Mouse (Mus musculus) lung, embryonic 14.5 days (tissue): ENCODE measurements at regions not wholly inside any gene's neighbourhood (a gene's known extent, or its start where the extent isn't known, plus 50 kb on each side); places are given as distances from the start of the nearest gene placed in this dataset.

ENCODE experiments used
- ATAC-seq: fragments of 200-750 bp; cut with Nextera tagmentation; 2 replicates; pipeline ENCODE4 v1.8.0; 2017; ENCODE audit warnings: mild to moderate bottlenecking, moderate TSS enrichment, moderate library complexity; ENCODE audit not compliant: insufficient read depth
- DNase-seq: peaks from one replicate; pipeline ENCODE4 v3.0.0-alpha.2; 2015
- H3K27ac ChIP-seq: fragments of 300-500 bp; sonication (generic); 2 replicates; pipeline ENCODE4 v1.5.1; 2014; ENCODE audit warnings: low read depth, mild to moderate bottlenecking, moderate library complexity
- H3K27me3 ChIP-seq: fragments of 300-500 bp; sonication (generic); 2 replicates; pipeline ENCODE4 v1.6.1; 2014; ENCODE audit warnings: low read length, control low read depth; ENCODE audit not compliant: insufficient read depth
- H3K36me3 ChIP-seq: fragments of 300-500 bp; sonication (generic); 2 replicates; pipeline ENCODE4 v1.6.1; 2014; ENCODE audit warnings: control low read depth; ENCODE audit not compliant: insufficient read depth
- H3K4me1 ChIP-seq: fragments of 300-500 bp; sonication (generic); 2 replicates; pipeline ENCODE4 v1.6.1; 2014; ENCODE audit warnings: antibody characterized with exemption, control low read depth; ENCODE audit not compliant: insufficient read depth
- H3K4me2 ChIP-seq: fragments of 300-500 bp; sonication (generic); 2 replicates; pipeline ENCODE4 v1.6.1; 2014; ENCODE audit warnings: mild to moderate bottlenecking
- H3K4me3 ChIP-seq: fragments of 300-500 bp; sonication (generic); 2 replicates; pipeline ENCODE4 v1.5.1; 2014; ENCODE audit warnings: low read depth, low read length
- H3K9ac ChIP-seq: fragments of 300-500 bp; sonication (generic); 2 replicates; pipeline ENCODE4 v1.6.1; 2014
- H3K9me3 ChIP-seq: fragments of 300-500 bp; sonication (generic); 2 replicates; pipeline ENCODE4 v1.6.1; 2016; ENCODE audit warnings: low read depth, low read length, control low read depth
- CTCF ChIP-seq: IDR thresholded peaks from 2 replicates; pipeline ENCODE4 v1.5.1; 2016; ENCODE audit warnings: antibody characterized with exemption, low read depth
- WGBS: fragments of 180-500 bp; shearing (Covaris S2); extraction: QIAGEN DNeasy Blood & Tissue Kit; methylation state at CpG from one replicate; pipeline ENCODE4 v1.1.7; 2014; 5-methylcytosine and 5-hydroxymethylcytosine counted together

DNA sequence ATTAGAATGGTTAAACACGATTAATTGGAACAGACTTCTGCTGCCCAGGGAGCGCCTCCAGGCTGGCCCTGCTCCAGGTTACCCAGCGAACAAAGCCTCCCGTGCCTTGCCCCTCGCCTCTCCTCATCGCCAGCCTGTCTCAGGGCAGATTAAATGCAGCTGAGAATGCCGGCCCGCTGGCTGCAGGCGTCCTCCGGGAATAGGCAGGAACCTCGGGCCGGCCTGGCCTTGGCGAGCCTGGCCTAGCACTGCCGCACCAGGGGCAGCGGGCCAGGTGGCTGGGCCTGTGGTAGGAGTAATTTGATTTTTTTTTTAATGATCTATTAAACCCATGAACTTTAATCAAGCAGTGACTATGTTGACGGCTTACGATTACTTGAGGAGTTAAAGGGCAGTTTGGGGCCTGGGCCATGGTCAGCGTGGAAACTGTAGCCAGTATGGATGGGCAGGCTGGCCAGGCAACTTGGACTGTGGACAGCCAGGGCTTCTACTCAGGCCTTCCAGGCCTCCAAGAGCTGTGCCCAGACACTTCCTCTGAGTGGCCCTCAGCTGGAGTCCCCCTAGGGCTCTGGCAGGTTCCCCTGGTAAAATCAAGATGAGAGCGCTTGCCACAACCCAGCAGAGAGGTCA lies 120.5 kb upstream of the Gsc start:
- no peak overlapping the region for H3K9ac ChIP-seq
- H3K4me1 ChIP-seq, result no peaks in the 10 kb centered on the region
- no peak for DNase-seq
- H3K9me3 ChIP-seq, result no peaks in the 10 kb centered on the region
- no peak for TF ChIP-seq CTCF
- 45% methylated on average over 19 of the region's 19 CpGs for WGBS
- no peak overlapping the region for H3K27ac ChIP-seq
- no peak overlapping the region for H3K4me2 ChIP-seq
- no peak for ATAC-seq
- no peaks in the 10 kb centered on the region for H3K36me3 ChIP-seq
- no peaks in the 10 kb centered on the region for H3K27me3 ChIP-seq
- H3K4me3 ChIP-seq, result no peak overlapping the region

DNA sequence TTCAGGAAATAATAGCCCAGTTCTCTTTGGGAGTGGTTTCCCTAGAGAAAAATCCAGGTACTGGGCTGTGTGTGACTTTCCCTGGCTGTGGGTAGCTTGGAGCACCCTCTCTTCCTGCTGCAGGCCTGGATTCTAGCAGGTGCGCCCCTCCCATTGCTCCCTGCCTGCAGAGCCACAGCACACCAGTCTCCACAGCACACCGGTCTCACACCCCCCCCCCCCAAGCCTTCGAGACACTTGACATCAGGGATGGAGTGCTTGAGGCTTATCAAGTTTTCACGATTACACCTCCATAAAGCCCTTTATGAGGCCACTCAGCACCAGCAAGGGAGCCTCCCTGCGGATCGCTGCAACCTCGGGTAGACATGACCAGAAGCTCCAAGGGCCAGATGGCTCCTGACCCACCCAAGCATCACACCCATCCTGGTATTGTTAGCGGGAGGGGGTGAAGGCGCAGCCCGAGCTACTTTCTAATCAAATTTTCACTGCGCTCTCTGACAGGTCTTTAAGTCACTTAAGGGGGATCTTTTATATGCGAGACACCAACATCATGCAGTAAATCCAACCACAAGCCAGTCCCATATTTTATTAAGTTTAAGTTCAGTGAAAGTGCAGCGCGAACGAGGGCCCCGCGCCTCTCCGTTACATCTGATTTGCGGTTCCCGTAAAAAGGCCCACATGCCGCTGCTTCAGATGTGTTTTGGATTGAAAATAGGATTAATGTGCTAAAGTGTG lies 119.8 kb upstream of the Gsc start:
- no peak overlapping the region for H3K9ac ChIP-seq
- H3K9me3 ChIP-seq, result no peaks in the 10 kb centered on the region
- H3K36me3 ChIP-seq, result no peaks in the 10 kb centered on the region
- no peak overlapping the region for H3K4me3 ChIP-seq
- H3K27ac ChIP-seq, result no peak overlapping the region
- TF ChIP-seq CTCF, result no peak
- H3K4me1 ChIP-seq, result no peaks in the 10 kb centered on the region
- H3K27me3 ChIP-seq, result no peaks in the 10 kb centered on the region
- DNase-seq, result no peak
- no peak for ATAC-seq
- WGBS, result 56% methylated on average over 21 of the region's 21 CpGs
- no peak overlapping the region for H3K4me2 ChIP-seq

DNA sequence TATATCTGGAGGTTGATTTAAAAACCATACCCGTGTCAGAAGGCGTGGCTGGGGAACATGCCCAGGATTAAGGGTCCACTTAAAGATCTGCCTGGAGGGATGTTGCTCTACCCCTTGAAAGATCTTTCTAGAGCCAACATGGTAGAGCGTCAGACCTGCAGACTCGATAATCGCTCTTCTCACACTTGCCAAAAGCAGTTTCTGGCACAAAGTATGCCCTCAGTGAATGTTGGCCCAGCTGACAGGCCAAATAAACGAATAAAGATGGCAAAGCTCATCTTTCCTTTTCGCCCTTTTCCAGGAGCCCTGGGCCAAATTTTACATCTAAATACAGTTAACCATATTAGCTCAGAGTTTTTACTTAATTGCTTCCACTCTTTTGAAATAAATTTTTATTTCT lies 118.4 kb upstream of the Gsc start:
- no peak for ATAC-seq
- Histone ChIP-seq H3K9ac (no peak overlapping the region), H3K4me1 (no peaks in the 10 kb centered on the region), H3K4me3 (no peak overlapping the region), H3K9me3 (no peaks in the 10 kb centered on the region), H3K27ac (no peak overlapping the region), H3K36me3 (no peaks in the 10 kb centered on the region), H3K4me2 (no peak overlapping the region), H3K27me3 (no peaks in the 10 kb centered on the region)
- DNase-seq, result no peak
- no peak for TF ChIP-seq CTCF
- 81% methylated on average over 7 of the region's 7 CpGs for WGBS

DNA sequence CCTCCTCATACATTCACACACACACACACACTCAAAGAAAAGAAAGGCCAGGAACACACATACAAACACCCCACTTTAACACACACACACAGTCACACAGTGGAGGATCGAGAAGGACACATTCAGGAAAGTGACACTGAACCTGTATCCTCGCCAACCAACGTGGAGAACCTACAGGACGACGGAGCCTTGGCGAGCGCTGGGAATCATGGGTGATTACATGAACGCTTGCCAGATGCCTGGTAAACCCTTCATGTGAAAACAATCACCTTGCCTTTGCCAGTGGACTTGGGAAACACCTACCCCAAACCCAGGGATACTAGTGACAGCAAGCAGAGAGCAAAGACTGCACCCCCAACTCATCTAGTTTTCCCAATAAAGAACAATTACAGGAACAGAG lies 117.2 kb upstream of the Gsc start:
- Histone ChIP-seq H3K27me3 (no peaks in the 10 kb centered on the region), H3K9ac (no peak overlapping the region), H3K9me3 (no peaks in the 10 kb centered on the region), H3K27ac (no peak overlapping the region), H3K4me1 (no peaks in the 10 kb centered on the region), H3K4me3 (no peak overlapping the region), H3K36me3 (no peaks in the 10 kb centered on the region), H3K4me2 (no peak overlapping the region)
- no peak for ATAC-seq
- WGBS, result 86% methylated on average over 8 of the region's 8 CpGs
- no peak for TF ChIP-seq CTCF
- no peak for DNase-seq

DNA sequence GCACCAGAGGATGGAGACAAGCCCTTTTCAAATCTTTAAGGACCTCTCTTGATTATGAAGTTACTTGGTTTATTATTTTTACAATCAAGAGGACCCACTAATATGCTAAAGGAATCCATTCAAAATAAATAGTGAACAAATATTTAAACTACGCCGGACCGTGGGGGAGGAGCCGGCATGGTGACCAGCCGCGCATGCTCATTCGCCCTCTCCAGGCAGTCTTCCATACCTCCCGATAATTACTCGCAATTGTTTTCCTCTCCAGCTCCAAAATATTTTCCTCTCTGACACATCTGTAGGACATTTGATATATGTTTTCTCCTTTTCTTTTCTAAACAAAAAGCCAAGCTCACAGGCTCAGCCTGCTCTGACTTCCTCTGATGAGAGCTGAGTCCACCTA lies 111.3 kb upstream of the Gsc start:
- Histone ChIP-seq H3K27ac (no peak overlapping the region), H3K36me3 (no peaks in the 10 kb centered on the region), H3K4me2 (peak overlapping the region; percentile 41), H3K4me1 (no peaks in the 10 kb centered on the region), H3K27me3 (no peaks in the 10 kb centered on the region), H3K9ac (no peak overlapping the region), H3K4me3 (peak overlapping the region; percentile 14), H3K9me3 (no peaks in the 10 kb centered on the region)
- DNase-seq, result peak; percentile 56
- WGBS, result 34% methylated on average over 9 of the region's 9 CpGs
- peak; percentile 64; the same call in 1 of the 2 replicates for ATAC-seq
- no peak for TF ChIP-seq CTCF

DNA sequence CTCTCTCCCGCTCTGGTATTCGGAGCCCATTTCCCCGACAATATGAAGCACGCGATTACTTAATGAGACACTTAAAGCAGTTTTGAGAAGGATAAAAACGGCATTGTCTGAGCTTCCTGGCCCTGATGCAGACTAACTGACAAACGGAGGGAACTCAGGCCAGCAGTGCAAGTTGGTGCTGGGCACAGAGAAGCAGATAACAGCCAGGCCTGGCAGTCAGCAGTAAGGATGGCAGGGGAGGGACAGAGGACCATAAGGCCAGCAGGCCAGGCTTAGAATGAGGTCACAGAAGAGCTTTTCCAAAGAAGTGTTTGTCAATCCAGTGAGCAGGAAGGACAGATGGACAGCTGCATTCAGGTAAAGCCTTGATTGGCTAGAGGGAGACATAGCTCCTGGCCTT lies 107.7 kb upstream of the Gsc start:
- no peaks in the 10 kb centered on the region for H3K4me1 ChIP-seq
- DNase-seq (no peak), ATAC-seq (no peak)
- H3K9ac ChIP-seq, result no peak overlapping the region
- no peaks in the 10 kb centered on the region for H3K9me3 ChIP-seq
- no peak for TF ChIP-seq CTCF
- 54% methylated on average over 7 of the region's 7 CpGs for WGBS
- no peak overlapping the region for H3K4me3 ChIP-seq
- H3K27ac ChIP-seq, result no peak overlapping the region
- H3K27me3 ChIP-seq, result peaks cover 6% of the 10 kb centered on the region; the same call in 1 of the 2 replicates
- H3K36me3 ChIP-seq, result no peaks in the 10 kb centered on the region
- no peak overlapping the region for H3K4me2 ChIP-seq

DNA sequence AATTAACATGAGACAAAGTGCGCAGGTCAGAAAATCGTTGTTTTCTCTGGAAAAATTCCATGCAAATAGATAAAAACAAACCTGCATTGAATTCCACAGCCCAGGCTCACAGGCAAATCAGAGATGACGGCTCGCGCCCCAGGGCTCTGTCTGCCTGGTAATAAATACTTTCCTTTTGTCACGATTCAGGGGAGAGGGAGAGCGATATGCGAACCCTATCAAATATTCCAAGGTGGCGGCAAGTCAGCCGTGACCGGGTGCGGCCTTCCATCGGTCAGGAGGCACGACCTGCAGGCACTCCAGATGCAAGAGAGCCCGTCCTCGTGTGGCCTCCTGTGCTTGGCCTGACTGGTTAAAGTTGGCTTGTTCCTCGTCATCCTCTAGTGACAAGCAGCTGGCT lies 94.5 kb upstream of the Gsc start:
- WGBS, result 74% methylated on average over 17 of the region's 17 CpGs
- no peaks in the 10 kb centered on the region for H3K36me3 ChIP-seq
- H3K4me3 ChIP-seq, result no peak overlapping the region
- no peak for TF ChIP-seq CTCF
- H3K9me3 ChIP-seq, result no peaks in the 10 kb centered on the region
- no peak for DNase-seq
- no peaks in the 10 kb centered on the region for H3K4me1 ChIP-seq
- no peaks in the 10 kb centered on the region for H3K27me3 ChIP-seq
- H3K9ac ChIP-seq, result no peak overlapping the region
- H3K4me2 ChIP-seq, result no peak overlapping the region
- ATAC-seq, result no peak
- no peak overlapping the region for H3K27ac ChIP-seq
